Mouse (Mus musculus): ENCODE results near the gene Gm29776. TPM values are rescaled to one million over a fixed set of nuclear protein-coding genes. Genes with fewer than 3 reads are reported as not detected.
A peak's percentile ranks its signal among the peaks of the same experiment; 100 is the strongest.

The Gm29776 gene
- total and polyA plus RNA-seq, 3 experiments: not detected

DNA sequence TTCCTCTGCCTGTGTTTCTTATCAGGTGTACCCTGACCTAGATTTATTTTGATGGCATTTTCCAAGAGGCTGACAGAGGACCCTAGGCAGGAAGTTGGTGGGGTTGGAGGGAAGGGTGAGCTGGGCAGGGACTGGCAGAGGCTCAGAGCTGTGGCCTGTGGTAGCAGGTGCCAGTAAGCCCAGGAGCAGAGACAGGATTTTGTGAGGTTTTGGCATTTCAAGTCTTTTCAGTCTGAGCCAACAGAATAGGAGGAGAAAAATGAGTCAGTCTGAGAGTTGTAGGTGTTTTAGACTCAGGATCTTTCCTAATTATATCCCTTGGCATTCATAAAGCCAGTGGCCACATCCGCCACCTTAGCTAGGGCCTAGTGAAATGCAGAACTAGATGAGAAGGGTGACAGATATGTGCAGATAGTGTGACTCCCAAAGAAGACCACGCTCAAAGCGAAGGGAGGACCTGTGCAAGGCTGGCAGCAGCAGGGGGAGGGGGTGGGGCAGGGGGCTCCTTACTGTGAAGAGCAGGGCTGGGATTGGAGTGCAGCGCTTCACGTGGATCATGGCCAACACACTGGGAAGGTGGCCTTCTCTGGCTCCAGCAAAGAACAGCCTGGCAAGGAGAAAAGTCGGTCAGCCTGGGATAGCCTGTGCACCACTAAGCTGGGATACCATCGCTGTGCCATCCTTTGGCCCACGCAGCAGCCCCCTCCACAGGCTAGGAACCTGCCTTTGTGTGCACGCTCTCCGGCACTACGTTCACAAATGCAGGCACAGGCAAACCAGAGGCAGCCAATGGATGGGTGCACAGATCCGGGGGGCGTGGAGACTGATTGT lies 30.4 kb upstream of the Gm29776 start:
- in situ Hi-C loops (cut with MboI; ENCODE audit: low pct_ligation_motif_present, low pct_unique_long_range_greater_than_20kb, low sequenced_read_pairs) (no loop called here), dilution Hi-C loops (cut with MboI; ENCODE audit: extremely low pct_ligation_motif_present, extremely low pct_unique_long_range_greater_than_20kb, low sequenced_read_pairs) (no loop called here)
- H3K27me3 ChIP-seq (replicated peaks): peaks cover 1% of the 10 kb centered on the region
- no peaks in the 10 kb centered on the region for H3K36me3 ChIP-seq (replicated peaks in 1 of 2; ENCODE audit: control insufficient read depth in 1 of 2, insufficient read depth in 1 of 2, low read length in 1 of 2)
- H3K27ac ChIP-seq (ENCODE audit: insufficient read depth, low read depth): no peak overlapping the region
- TF ChIP-seq TBP (conservative IDR thresholded peaks at IDR 0.05; ENCODE audit: low read depth, low read length) (no peak), KAT2A (IDR thresholded peaks at IDR 0.05; ENCODE audit: insufficient replicate concordance, low read length) (no peak), ELF1 (IDR thresholded peaks at IDR 0.05; ENCODE audit: low read depth, low read length) (no peak), MYC (IDR thresholded peaks at IDR 0.05; ENCODE audit: low read depth, low read length) (no peak), ZC3H11A (IDR thresholded peaks at IDR 0.05; ENCODE audit: low read depth, low read length) (no peak), SMC3 (IDR thresholded peaks at IDR 0.05; ENCODE audit: low read depth, low read length) (no peak), RCOR1 (conservative IDR thresholded peaks at IDR 0.05; ENCODE audit: low read depth, low read length) (no peak), CHD1 (IDR thresholded peaks at IDR 0.05; ENCODE audit: low read depth, low read length) (no peak), MAX (IDR thresholded peaks at IDR 0.05; ENCODE audit: low read length) (no peak), NRF1 (IDR thresholded peaks at IDR 0.05; ENCODE audit: low read depth, low read length) (no peak), GABPA (IDR thresholded peaks at IDR 0.05; ENCODE audit: insufficient replicate concordance, low read depth, low read length) (no peak)
- peaks cover 5 to 21% of the 10 kb centered on the region in 2 experiments; a peak in 3 of 4 replicates for H3K4me1 ChIP-seq (ENCODE audit: control insufficient read depth in 1 of 2, insufficient read depth in 2 of 2)
- H3K9ac ChIP-seq (ENCODE audit: insufficient read depth, low read depth): no peak overlapping the region
- H3K79me2 ChIP-seq (replicated peaks; ENCODE audit: control insufficient read depth, extremely low read depth, insufficient read depth, poor library complexity, severe bottlenecking): no peaks in the 10 kb centered on the region
- H3K4me3 ChIP-seq (replicated peaks in 1 of 3; ENCODE audit: low read depth in 2 of 3, low read length in 2 of 3, poor library complexity in 1 of 3): no peak overlapping the region
- no peaks in the 10 kb centered on the region for H3K9me3 ChIP-seq (replicated peaks; ENCODE audit: low read length)
- no peak for DNase-seq (ENCODE audit: extremely low read depth)
- H3K4me2 ChIP-seq (ENCODE audit: insufficient read depth, low read depth, poor library complexity, severe bottlenecking): no peak overlapping the region

DNA sequence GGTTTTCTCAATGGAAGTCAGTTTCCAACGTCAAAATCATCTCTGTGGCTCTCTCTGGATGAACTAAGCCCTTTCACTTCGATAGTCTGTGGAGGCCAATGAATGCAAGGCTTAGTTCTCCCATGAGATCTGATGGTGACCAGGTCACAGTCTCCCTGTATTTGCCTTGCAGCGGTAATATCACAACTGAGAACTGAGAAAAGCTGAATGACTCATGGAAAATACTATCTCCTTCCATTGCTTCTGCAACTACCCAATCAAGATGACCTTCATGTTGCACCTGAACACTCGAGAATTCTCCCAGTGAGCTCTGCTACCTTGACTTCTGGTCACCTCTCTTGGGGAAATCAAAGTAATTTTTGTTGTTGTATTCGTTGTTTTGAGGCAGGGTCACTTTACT lies 28.9 kb upstream of the Gm29776 start:
- Histone ChIP-seq H3K4me3 (replicated peaks in 1 of 3; ENCODE audit: low read depth in 2 of 3, low read length in 2 of 3, poor library complexity in 1 of 3) (no peak overlapping the region), H3K4me1 (ENCODE audit: control insufficient read depth in 1 of 2, insufficient read depth in 2 of 2) (peaks cover 5 to 23% of the 10 kb centered on the region in 2 experiments; a peak in 3 of 4 replicates), H3K27ac (ENCODE audit: insufficient read depth, low read depth) (no peak overlapping the region), H3K4me2 (ENCODE audit: insufficient read depth, low read depth, poor library complexity, severe bottlenecking) (peak overlapping the region; percentile 11; the same call in 1 of the 2 replicates), H3K36me3 (replicated peaks in 1 of 2; ENCODE audit: control insufficient read depth in 1 of 2, insufficient read depth in 1 of 2, low read length in 1 of 2) (no peaks in the 10 kb centered on the region), H3K79me2 (replicated peaks; ENCODE audit: control insufficient read depth, extremely low read depth, insufficient read depth, poor library complexity, severe bottlenecking) (no peaks in the 10 kb centered on the region), H3K9me3 (replicated peaks; ENCODE audit: low read length) (no peaks in the 10 kb centered on the region), H3K9ac (ENCODE audit: insufficient read depth, low read depth) (no peak overlapping the region), H3K27me3 (replicated peaks) (peaks cover 1% of the 10 kb centered on the region)
- in situ Hi-C loops (cut with MboI; ENCODE audit: low pct_ligation_motif_present, low pct_unique_long_range_greater_than_20kb, low sequenced_read_pairs) (no loop called here), dilution Hi-C loops (cut with MboI; ENCODE audit: extremely low pct_ligation_motif_present, extremely low pct_unique_long_range_greater_than_20kb, low sequenced_read_pairs) (no loop called here)
- peak; percentile 85 for DNase-seq (ENCODE audit: extremely low read depth)
- TF ChIP-seq ETS1 (conservative IDR thresholded peaks at IDR 0.05; ENCODE audit: low read depth, low read length) (peak; percentile 82), MAFK (IDR thresholded peaks at IDR 0.05; ENCODE audit: insufficient replicate concordance, low read length) (peak; percentile 60; the same call in 1 of the 2 replicates), HCFC1 (IDR thresholded peaks at IDR 0.05; ENCODE audit: low read depth, low read length) (no peak), GABPA (IDR thresholded peaks at IDR 0.05; ENCODE audit: insufficient replicate concordance, low read depth, low read length) (no peak), NELFE (IDR thresholded peaks at IDR 0.05; ENCODE audit: low read depth, low read length) (no peak), MXI1 (IDR thresholded peaks at IDR 0.05; ENCODE audit: low read depth, low read length) (no peak), MYC (IDR thresholded peaks at IDR 0.05; ENCODE audit: low read depth, low read length) (no peak), ZNF384 (IDR thresholded peaks at IDR 0.05; ENCODE audit: low read depth, low read length) (no peak), POLR2AphosphoS2 (IDR thresholded peaks at IDR 0.05; ENCODE audit: low read depth, low read length) (no peak), ZMIZ1 (IDR thresholded peaks at IDR 0.05; ENCODE audit: low read depth, low read length) (no peak), NRF1 (IDR thresholded peaks at IDR 0.05; ENCODE audit: low read depth, low read length) (no peak), RCOR1 (conservative IDR thresholded peaks at IDR 0.05; ENCODE audit: low read depth, low read length) (peak; percentile 96), RAD21 (IDR thresholded peaks at IDR 0.05; ENCODE audit: low read depth, low read length) (no peak), TBP (conservative IDR thresholded peaks at IDR 0.05; ENCODE audit: low read depth, low read length) (0 out of 2 replicates have a peak, but pooled peaks have one; percentile 40), MEF2A (IDR thresholded peaks at IDR 0.05; ENCODE audit: borderline replicate concordance, low read depth, low read length) (peak; percentile 83), ELF1 (IDR thresholded peaks at IDR 0.05; ENCODE audit: low read depth, low read length) (no peak), SIN3A (IDR thresholded peaks at IDR 0.05; ENCODE audit: low read length) (no peak), USF2 (conservative IDR thresholded peaks at IDR 0.05; ENCODE audit: low read depth, low read length) (no peak), USF1 (IDR thresholded peaks at IDR 0.05; ENCODE audit: low read depth, low read length) (no peak), TCF12 (IDR thresholded peaks at IDR 0.05; ENCODE audit: low read depth, low read length) (peak; percentile 80), PAX5 (IDR thresholded peaks at IDR 0.05; ENCODE audit: low read length) (no peak), E2F4 (IDR thresholded peaks at IDR 0.05; ENCODE audit: insufficient replicate concordance, low read depth, low read length) (no peak), BHLHE40 (IDR thresholded peaks at IDR 0.05; ENCODE audit: low read depth, low read length) (peak; percentile 79), SMC3 (IDR thresholded peaks at IDR 0.05; ENCODE audit: low read depth, low read length) (no peak), EP300 (IDR thresholded peaks at IDR 0.05; ENCODE audit: low read length) (peak; percentile 99), MAZ (IDR thresholded peaks at IDR 0.05; ENCODE audit: low read depth, low read length) (no peak)
